Mouse (Mus musculus) heart, adult 2 months (tissue): ENCODE data around the gene Veph1.

Experiments used
- CTCF ChIP-seq: fragments of 200-600 bp; IDR thresholded peaks from 2 replicates; pipeline ENCODE4 v1.8.1; 2022; ENCODE audit warnings: antibody characterized with exemption, mild to moderate bottlenecking, moderate library complexity
- EP300 ChIP-seq: fragments of 200-500 bp; IDR thresholded peaks from 2 replicates; pipeline ENCODE4 v1.6.1; 2011; ENCODE audit warnings: low read depth, low read length, control low read depth; ENCODE audit not compliant: insufficient read depth

DNA sequence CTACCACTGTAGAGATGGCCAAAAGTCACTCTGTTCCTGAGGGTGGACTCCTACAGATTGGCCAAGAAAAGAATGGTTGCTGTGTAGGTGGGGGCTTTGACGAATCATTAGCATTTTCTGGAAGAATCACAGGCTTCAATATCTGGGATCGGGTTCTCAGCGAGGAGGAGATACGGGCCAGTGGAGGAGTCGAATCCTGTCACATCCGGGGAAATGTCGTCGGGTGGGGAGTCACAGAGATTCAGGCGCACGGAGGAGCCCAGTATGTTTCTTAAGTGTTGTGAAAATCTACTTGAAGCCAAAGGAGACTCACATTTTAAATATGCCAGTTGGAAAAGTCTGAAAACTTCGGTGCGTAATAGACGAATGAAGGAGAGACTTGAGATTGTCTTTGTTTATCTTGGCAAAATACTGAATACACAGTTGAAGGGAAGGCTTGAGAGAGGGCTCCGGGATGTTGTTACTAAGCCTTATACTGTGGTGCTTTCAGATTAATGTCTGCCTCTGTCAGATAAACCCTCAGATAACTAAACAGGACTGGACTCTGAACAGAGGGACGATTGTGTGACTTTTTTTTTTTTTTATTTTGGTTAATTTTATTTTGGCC lies 71.6 kb downstream of the Veph1 start:
- TF ChIP-seq CTCF (no peak), EP300 (no peak)
